Mouse (Mus musculus): ENCODE measurements around the gene Map3k14. TPM values are rescaled to one million over a fixed set of nuclear protein-coding genes. Genes with fewer than 3 reads are reported as not detected.
"Not testable (repeated sequence)": the region's sequence is repeated elsewhere in the genome, so short reads cannot be mapped to it uniquely, and the experiment has no call there.

Map3k14 gene
- total and polyA plus RNA-seq, 2 experiments from 2014 or later, result 1.3 to 9.4 TPM

DNA sequence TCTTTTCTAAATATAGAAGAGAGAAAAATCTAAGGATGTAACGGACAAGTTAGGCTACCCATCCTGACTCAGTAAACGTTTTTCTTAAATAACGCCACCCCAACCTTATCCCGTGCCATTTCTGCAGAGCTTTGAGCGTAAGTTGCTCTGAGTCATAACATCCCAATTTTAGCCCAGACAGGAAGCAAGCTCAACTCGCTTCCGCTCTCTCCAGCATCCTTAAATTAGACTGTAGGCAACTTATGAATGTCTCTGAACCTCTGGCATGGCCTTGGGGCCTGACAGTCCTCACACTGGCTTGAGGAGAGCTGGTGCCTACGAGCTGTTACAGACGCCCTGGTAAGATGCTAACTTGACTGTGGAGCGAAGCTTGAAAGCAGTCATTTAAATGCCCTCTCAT is 43.8 kb downstream of the Map3k14 start:
- no peak for TF ChIP-seq CTCF (IDR thresholded peaks at IDR 0.05; ENCODE audit: low read depth)
- TF ChIP-seq EP300 (IDR thresholded peaks at IDR 0.05; ENCODE audit: low read depth), result no peak
- DNase-seq (ENCODE audit: low spot score) (no peak), ATAC-seq (ENCODE audit: insufficient read depth, low read depth) (no peak)
- peaks cover 63% of the 10 kb centered on the region for H3K36me3 ChIP-seq (replicated peaks; ENCODE audit: control insufficient read depth, insufficient read depth, low read length)
- H3K4me3 ChIP-seq (ENCODE audit: low read depth, low read length), result no peak overlapping the region
- 69% methylated on average over 10 of the region's 10 CpGs for WGBS
- H3K4me2 ChIP-seq (ENCODE audit: low read depth, low read length), result no peak overlapping the region
- H3K27ac ChIP-seq (ENCODE audit: low read depth), result peak overlapping the region; percentile 56
- no peaks in the 10 kb centered on the region for H3K9me3 ChIP-seq (replicated peaks; ENCODE audit: control insufficient read depth, low read length)
- H3K4me1 ChIP-seq (ENCODE audit: control insufficient read depth, insufficient read depth), result no peaks in the 10 kb centered on the region
- H3K27me3 ChIP-seq (ENCODE audit: control insufficient read depth, insufficient read depth, low read length), result no peaks in the 10 kb centered on the region
- no peak overlapping the region for H3K9ac ChIP-seq (replicated peaks; ENCODE audit: low read depth, low read length)

DNA sequence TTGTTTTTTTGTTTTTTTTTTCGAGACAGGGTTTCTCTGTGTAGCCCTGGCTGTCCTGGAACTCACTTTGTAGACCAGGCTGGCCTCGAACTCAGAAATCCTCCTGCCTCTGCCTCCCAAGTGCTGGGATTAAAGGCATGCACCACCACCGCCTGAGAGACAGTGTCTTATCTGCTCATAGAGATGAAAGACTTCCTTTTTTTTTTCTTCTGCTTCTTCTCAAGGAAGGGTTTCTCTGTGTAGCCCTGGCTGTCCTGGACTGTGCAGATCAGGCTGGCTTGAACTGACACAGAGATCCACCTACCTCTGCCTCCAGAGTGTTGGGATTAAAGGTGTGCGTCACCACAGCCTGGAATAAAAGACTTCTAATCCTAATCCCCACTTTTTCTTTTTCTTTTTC is 44.6 kb downstream of the Map3k14 start:
- 72% methylated on average over 4 of the region's 4 CpGs for WGBS
- peaks cover 59% of the 10 kb centered on the region for H3K36me3 ChIP-seq (replicated peaks; ENCODE audit: control insufficient read depth, insufficient read depth, low read length)
- not testable (repeated sequence) for H3K4me2 ChIP-seq (ENCODE audit: low read depth, low read length); DNase-seq (ENCODE audit: low spot score); H3K9ac ChIP-seq (replicated peaks; ENCODE audit: low read depth, low read length); H3K4me1 ChIP-seq (ENCODE audit: control insufficient read depth, insufficient read depth); H3K4me3 ChIP-seq (ENCODE audit: low read depth, low read length); H3K27me3 ChIP-seq (ENCODE audit: control insufficient read depth, insufficient read depth, low read length); ATAC-seq (ENCODE audit: insufficient read depth, low read depth); H3K27ac ChIP-seq (ENCODE audit: low read depth); H3K9me3 ChIP-seq (replicated peaks; ENCODE audit: control insufficient read depth, low read length)

DNA sequence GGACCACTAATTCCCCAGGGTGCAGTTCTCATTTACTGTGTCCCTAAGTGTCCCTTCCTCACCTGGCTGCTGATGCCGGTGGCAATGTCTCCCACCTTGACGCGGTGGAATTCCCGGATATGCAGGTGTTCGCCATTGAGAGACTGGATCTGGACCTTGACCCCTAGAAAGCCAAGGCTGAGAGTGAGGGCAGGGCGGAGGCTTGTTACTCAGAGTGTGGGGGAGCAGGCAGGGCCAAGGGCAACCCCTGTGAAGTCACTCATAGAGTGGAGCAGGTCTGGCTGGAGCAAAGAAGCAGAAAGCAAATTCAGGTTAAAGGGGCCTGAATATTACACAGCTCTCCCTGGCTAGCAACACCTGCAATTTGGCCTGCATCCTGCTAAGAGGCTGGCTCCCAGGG is 45.8 kb downstream of the Map3k14 start:
- no peak overlapping the region for H3K4me2 ChIP-seq (ENCODE audit: low read depth, low read length)
- H3K4me3 ChIP-seq (ENCODE audit: low read depth, low read length), result no peak overlapping the region
- WGBS, result 86% methylated on average over 6 of the region's 6 CpGs
- TF ChIP-seq CTCF (IDR thresholded peaks at IDR 0.05; ENCODE audit: low read depth), result no peak
- no peak for TF ChIP-seq EP300 (IDR thresholded peaks at IDR 0.05; ENCODE audit: low read depth)
- H3K9ac ChIP-seq (replicated peaks; ENCODE audit: low read depth, low read length), result no peak overlapping the region
- peaks cover 3% of the 10 kb centered on the region; the same call in 1 of the 2 replicates for H3K4me1 ChIP-seq (ENCODE audit: control insufficient read depth, insufficient read depth)
- H3K9me3 ChIP-seq (replicated peaks; ENCODE audit: control insufficient read depth, low read length), result no peaks in the 10 kb centered on the region
- peaks cover 47% of the 10 kb centered on the region for H3K36me3 ChIP-seq (replicated peaks; ENCODE audit: control insufficient read depth, insufficient read depth, low read length)
- no peak overlapping the region for H3K27ac ChIP-seq (ENCODE audit: low read depth)
- DNase-seq (ENCODE audit: low spot score) (no peak), ATAC-seq (ENCODE audit: insufficient read depth, low read depth) (no peak)
- no peaks in the 10 kb centered on the region for H3K27me3 ChIP-seq (ENCODE audit: control insufficient read depth, insufficient read depth, low read length)

DNA sequence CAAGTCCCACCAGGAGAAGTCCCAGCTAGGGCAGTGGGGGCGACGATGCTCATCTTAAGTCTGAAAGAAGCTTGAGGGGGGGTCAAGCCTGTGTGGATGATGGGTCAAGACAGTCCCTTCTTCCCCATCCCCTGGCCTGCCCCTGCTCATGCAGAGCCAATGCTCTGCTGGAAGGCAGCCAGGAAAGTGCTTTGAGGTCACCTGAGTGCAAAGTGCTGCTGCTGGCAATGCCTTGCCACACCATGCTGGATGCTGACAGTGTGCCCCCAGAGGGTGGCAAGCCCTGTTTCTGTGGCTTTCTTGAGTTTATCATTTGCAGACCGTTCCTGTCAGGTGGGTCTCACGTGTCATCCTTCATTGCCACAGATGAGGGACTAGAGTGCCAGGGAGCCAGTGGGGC is 47.3 kb downstream of the Map3k14 start:
- no peak for ATAC-seq (ENCODE audit: insufficient read depth, low read depth)
- H3K4me2 ChIP-seq (ENCODE audit: low read depth, low read length), result no peak overlapping the region
- H3K4me3 ChIP-seq (ENCODE audit: low read depth, low read length), result no peak overlapping the region
- no peak overlapping the region for H3K9ac ChIP-seq (replicated peaks; ENCODE audit: low read depth, low read length)
- WGBS, result 72% methylated on average over 4 of the region's 4 CpGs
- H3K27me3 ChIP-seq (ENCODE audit: control insufficient read depth, insufficient read depth, low read length), result no peaks in the 10 kb centered on the region
- H3K9me3 ChIP-seq (replicated peaks; ENCODE audit: control insufficient read depth, low read length), result no peaks in the 10 kb centered on the region
- H3K4me1 ChIP-seq (ENCODE audit: control insufficient read depth, insufficient read depth), result peaks cover 3% of the 10 kb centered on the region; the same call in 1 of the 2 replicates
- no peak for DNase-seq (ENCODE audit: low spot score)
- H3K36me3 ChIP-seq (replicated peaks; ENCODE audit: control insufficient read depth, insufficient read depth, low read length), result peaks cover 33% of the 10 kb centered on the region
- H3K27ac ChIP-seq (ENCODE audit: low read depth), result no peak overlapping the region
- TF ChIP-seq EP300 (IDR thresholded peaks at IDR 0.05; ENCODE audit: low read depth) (no peak), CTCF (IDR thresholded peaks at IDR 0.05; ENCODE audit: low read depth) (no peak)

DNA sequence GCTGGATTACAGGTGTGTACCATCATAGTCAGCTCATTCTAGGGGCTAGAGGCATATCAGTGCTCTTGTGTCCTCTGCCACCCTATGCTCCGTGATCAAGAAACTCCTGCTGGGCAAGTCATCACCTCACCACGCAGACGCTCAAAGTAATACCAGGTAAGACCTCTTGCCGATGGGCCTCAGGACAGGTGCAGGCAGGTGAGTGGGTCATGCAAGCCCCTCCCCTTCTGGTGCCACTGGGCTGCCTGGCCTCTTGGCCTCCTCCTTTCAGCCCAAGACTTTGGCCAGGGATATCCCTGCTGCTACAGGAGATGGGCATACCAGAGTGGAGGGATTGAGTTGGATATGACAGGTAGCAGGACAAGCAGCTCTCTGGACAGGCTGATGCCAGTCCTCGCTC is 48.0 kb downstream of the Map3k14 start:
- Histone ChIP-seq H3K4me2 (ENCODE audit: low read depth, low read length) (no peak overlapping the region), H3K36me3 (replicated peaks; ENCODE audit: control insufficient read depth, insufficient read depth, low read length) (peaks cover 27% of the 10 kb centered on the region), H3K27me3 (ENCODE audit: control insufficient read depth, insufficient read depth, low read length) (no peaks in the 10 kb centered on the region), H3K9me3 (replicated peaks; ENCODE audit: control insufficient read depth, low read length) (no peaks in the 10 kb centered on the region), H3K9ac (replicated peaks; ENCODE audit: low read depth, low read length) (no peak overlapping the region), H3K4me1 (ENCODE audit: control insufficient read depth, insufficient read depth) (peaks cover 3% of the 10 kb centered on the region; the same call in 1 of the 2 replicates), H3K4me3 (ENCODE audit: low read depth, low read length) (no peak overlapping the region), H3K27ac (ENCODE audit: low read depth) (no peak overlapping the region)
- ATAC-seq (ENCODE audit: insufficient read depth, low read depth), result no peak
- no peak for DNase-seq (ENCODE audit: low spot score)
- TF ChIP-seq CTCF (IDR thresholded peaks at IDR 0.05; ENCODE audit: low read depth), result no peak
- no peak for TF ChIP-seq EP300 (IDR thresholded peaks at IDR 0.05; ENCODE audit: low read depth)
- 95% methylated on average over 5 of the region's 5 CpGs for WGBS

DNA sequence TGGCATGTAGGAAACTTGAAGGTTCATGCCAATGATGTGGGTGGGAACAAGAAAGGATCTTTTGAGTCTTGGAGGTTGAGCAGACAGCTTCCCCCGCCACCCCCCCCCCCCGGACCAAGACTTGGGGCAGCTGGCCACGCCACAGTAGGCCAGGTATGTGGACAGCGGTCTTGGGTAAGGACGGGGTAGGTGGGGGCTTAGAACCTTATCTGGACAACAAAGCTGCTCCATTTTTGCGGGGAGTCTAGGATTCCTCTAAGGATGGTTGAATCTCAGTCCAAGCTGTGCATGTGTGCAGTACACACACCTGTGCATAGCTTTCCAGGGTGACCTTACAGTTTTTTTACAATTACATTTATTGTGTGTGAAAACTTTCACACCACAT is 48.8 kb downstream of the Map3k14 start:
- no peak overlapping the region for H3K27ac ChIP-seq (ENCODE audit: low read depth)
- WGBS, result 28% methylated on average over 6 of the region's 6 CpGs
- peak overlapping the region; percentile 81 for H3K4me2 ChIP-seq (ENCODE audit: low read depth, low read length)
- no peak for ATAC-seq (ENCODE audit: insufficient read depth, low read depth)
- no peak for TF ChIP-seq CTCF (IDR thresholded peaks at IDR 0.05; ENCODE audit: low read depth)
- no peak for DNase-seq (ENCODE audit: low spot score)
- peaks cover 6% of the 10 kb centered on the region; the same call in 1 of the 2 replicates for H3K9me3 ChIP-seq (replicated peaks; ENCODE audit: control insufficient read depth, low read length)
- peaks cover 3% of the 10 kb centered on the region; the same call in 1 of the 2 replicates for H3K4me1 ChIP-seq (ENCODE audit: control insufficient read depth, insufficient read depth)
- H3K27me3 ChIP-seq (ENCODE audit: control insufficient read depth, insufficient read depth, low read length), result no peaks in the 10 kb centered on the region
- H3K36me3 ChIP-seq (replicated peaks; ENCODE audit: control insufficient read depth, insufficient read depth, low read length), result peaks cover 19% of the 10 kb centered on the region
- H3K9ac ChIP-seq (replicated peaks; ENCODE audit: low read depth, low read length), result peak overlapping the region; percentile 39
- peak overlapping the region; percentile 48 for H3K4me3 ChIP-seq (ENCODE audit: low read depth, low read length)
